Mouse (Mus musculus) frontal cortex, adult (tissue): Measurements from ENCODE around the gene Dio1.
A peak's percentile ranks its signal among the peaks of the same experiment; 100 is the strongest.

Source experiments
- ATAC-seq: cut with Nextera tagmentation; 2 replicates; pipeline ENCODE4 v1.9.2; 2017; ENCODE audit warnings: mild to moderate bottlenecking, moderate library complexity, mixed read lengths; ENCODE audit not compliant: low TSS enrichment

Dio1 gene

DNA sequence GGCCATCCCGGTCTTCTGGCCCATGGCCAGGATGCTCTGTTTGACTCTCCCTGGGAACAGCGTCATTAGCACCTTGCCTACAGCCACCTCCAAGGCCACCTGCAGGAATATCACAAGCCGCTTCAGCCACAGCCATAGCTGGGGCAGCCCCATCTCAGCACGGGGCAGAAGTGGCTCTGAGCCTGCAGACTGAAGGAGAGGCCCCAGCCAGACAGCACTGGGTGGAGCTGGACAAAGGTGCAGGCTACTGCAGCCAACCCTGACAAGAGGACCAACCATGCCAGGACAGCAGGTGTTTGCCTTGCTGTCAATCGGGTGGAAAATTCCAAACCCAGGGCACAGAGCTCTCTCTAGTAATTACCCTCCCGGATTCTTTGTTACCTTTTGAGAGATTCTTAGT lies at the start of gene Dio1:
TSS of gene Dio1 (minus strand) at position 204 of the 400 bp plus-strand sequence.
- ATAC-seq = no peak

GRCm38 (mm10) chr4:107354543-107354942 lies 47.6 kb upstream of the Dio1 start:
- ATAC-seq = no peak

- ATAC-seq = no peak
Observed at GRCm38 (mm10) chr4:107354126-107354525, 47.2 kb upstream of the Dio1 start.

- no peak for ATAC-seq
Observed at GRCm38 (mm10) chr4:107353612-107354011, 46.6 kb upstream of the Dio1 start.

DNA sequence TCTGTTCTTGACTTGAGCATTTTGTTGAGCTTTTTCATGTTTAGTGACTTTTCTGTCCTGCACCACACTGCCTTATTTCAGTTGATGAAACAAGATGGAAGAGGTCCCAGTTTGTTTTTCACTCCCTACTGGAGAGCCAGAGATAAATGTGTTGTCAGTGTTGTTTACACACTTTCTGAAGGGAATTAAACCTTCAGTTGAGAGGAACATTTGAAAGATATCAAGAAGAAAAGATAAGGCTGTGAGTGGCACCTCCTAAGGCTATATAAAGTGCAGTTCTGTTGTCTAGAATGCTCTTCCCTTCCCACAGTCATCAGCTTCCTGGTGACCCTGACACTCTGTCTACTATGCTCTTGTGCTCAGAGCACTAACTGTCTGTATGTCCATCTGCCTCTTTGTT lies 44.4 kb upstream of the Dio1 start:
- no peak for ATAC-seq

DNA sequence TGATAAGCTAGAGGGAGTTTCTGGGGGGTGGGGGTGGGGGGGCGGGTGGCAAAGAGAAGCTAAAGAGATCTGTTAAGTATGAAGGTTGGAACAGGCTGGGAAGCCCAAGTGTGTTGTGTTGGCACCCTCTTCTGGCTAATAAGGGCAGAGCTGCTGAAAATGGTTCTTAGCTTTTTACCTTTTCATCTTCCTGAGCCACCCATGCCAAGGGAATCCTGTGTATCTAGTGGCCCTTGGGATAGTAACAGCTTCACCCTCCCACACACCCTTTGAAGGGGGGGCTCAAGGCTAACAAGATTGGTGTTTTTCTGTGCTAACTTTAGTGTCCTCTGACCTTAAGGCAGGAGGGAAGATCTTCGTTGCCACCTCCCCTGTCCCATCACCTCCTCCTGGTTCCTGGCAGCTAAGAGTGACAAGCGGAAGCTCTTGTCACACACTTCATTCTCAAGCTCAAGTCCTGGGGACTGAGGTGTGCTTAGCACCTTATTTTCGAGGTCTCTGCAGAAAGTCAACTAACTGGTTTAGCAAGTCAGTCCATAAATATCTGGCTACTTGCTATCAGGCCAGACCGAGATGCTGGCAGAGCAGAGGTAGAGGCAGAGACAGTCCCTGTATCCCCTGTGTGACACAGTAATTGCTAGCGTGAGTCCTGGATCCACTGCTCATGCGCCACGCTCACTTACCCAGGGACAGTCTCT lies 42.5 kb upstream of the Dio1 start:
- ATAC-seq = peak; percentile 48; the same call in 1 of the 2 replicates

DNA sequence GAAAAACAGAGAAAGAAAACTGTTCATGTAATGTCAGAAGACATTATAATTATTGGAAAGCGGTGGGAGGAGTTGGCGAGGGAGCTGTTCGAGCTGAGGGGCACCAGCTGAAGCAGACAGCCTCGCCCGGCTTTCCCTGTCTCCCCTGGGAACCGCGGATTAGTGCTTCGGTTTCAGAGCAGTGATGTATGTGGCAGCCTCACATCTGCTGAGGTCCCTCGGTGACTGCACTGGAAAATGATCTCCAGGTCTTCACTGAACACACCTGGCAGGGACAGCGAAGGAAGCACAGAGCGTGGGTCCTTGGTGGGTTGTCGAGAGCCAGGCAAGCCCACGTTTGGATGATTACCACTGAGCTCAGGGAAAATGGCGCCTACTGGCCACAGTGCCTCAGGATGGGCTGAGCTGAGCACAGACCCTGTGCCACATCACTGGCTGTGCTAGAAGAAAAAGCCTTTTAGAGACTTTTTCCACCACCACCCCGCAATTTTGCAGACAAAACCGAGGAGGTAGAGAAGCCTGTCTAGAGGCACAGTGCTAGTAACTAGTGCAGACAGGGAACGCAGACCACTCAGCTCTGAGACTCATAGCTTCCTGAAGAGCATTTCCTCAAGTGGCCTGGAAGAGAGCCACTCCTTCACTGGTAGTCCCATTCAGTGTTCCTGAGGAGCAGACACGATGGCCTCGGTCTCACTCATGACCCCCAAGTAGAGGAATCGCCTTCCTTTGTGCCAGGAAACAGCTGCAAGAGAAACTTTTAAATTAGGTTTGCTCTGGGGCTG lies 41.8 kb upstream of the Dio1 start:
- ATAC-seq = no peak

DNA sequence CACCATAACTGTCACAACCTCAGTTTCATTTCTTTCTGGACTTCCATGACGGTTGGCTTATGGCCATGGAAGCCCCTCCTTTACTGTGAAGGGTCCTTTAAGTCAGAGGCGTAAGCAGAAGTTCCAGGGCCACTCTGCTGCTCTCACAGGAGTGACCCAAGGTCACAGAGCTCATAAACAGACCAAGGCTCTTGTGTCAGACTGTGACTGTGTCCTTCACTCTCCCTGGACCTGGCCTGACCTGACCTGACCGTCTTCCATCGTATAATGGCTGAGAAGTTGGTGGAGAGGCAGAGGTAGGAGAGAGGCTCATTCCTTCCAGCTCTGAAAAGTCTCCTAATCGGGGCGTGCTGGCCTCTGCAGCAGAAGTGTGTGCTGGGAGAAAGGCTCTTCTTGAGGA lies 40.3 kb upstream of the Dio1 start:
- ATAC-seq = no peak

- peak; percentile 69 for ATAC-seq
Observed at GRCm38 (mm10) chr4:107344612-107345011, 37.6 kb upstream of the Dio1 start.

- no peak for ATAC-seq
Observed at GRCm38 (mm10) chr4:107341354-107341753, 34.4 kb upstream of the Dio1 start.

DNA sequence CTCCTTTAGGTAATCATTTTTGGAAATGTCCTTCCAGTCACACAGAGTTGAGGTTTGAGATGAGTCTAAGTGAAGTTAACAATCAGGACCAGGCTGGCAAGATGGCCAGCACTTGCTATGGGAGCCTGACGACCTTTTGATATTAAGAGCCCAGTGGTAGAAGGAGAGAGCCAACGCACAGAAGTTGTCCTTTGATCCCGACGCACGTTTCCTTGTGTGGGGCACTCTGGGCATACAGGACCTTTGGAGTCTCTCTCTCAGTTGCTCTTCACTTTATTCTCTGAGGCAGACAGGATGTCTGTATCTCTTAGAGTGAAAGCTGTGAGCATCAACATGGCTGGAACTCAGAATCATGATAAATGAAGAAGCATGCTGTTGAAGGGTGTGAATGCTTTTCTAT lies 30.5 kb upstream of the Dio1 start:
- no peak for ATAC-seq

- ATAC-seq = no peak
Observed at GRCm38 (mm10) chr4:107336356-107336755, 29.4 kb upstream of the Dio1 start.

GRCm38 (mm10) chr4:107333514-107333913 lies 26.5 kb upstream of the Dio1 start:
- no peak for ATAC-seq

- ATAC-seq = no peak
Observed at GRCm38 (mm10) chr4:107328530-107328929, 21.6 kb upstream of the Dio1 start.

DNA sequence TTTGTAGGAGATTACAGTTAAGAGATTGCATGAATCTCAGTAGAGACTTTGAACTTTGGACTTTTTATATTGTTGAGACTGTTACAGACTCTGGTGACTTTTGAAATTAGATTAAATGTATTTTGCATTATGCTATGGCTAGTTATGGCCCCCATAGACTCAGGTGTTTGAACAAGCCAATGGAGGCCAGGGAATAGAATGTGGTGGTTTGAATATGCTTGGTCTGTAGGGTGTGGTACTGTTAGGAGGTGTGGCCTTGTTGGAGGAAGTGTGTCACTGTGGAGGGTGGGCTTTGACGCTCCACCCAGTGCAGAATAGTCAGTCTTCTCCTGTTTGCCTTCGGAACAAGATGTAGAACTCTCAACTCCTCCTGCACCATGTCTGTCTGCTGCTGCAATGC lies 16.1 kb upstream of the Dio1 start:
- ATAC-seq = no peak

- no peak for ATAC-seq
Observed at GRCm38 (mm10) chr4:107321041-107321440, 14.1 kb upstream of the Dio1 start.

DNA sequence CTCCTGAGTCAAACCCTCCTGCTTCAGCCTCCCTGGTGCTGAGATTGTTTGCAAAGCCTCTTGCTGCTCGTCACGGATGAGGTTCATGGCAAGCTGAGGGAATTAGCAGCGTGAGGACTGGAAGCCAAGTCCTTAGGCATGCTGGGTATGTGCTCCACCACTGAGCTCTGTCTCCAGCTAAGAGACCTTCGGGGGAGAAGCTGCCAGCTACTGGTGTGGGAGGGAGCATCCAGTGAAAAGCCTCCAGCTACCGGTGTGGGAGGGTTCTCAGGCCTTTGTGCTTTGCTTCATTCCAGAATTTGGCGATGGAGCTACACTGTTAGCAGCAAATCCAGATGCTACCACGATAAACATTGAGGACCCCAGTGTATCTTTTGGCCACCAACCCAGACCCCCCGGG lies 11.7 kb upstream of the Dio1 start:
- no peak for ATAC-seq

GRCm38 (mm10) chr4:107314479-107314805 lies 7.5 kb upstream of the Dio1 start:
- peak; percentile 58 for ATAC-seq

GRCm38 (mm10) chr4:107313690-107314478 lies 6.9 kb upstream of the Dio1 start, which contains the start of gene Yipf1:
Gene Yipf1 (plus strand): TSS chr4:107314363.
- peak; percentile 98 for ATAC-seq

DNA sequence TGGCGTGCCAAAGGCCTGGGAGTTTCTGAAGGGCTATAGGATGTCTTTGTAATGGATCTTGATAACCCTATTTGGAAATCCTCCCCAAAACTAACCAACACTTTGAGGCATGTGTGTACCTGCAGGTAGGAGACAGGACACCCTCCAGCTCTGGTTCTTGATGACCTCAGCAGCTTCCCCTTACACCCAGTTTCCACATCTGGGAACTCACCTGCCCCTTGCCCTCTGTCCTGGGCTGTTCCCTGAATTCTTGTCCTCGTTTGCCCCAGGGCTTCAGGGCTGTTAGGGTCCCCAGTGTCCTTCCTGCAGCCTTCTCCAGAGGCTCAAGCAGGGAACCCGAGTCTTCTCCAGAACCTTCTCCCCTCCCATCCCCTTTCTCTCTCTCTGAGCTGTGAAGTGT lies 3.4 kb downstream of the Dio1 start:
- ATAC-seq = no peak

DNA sequence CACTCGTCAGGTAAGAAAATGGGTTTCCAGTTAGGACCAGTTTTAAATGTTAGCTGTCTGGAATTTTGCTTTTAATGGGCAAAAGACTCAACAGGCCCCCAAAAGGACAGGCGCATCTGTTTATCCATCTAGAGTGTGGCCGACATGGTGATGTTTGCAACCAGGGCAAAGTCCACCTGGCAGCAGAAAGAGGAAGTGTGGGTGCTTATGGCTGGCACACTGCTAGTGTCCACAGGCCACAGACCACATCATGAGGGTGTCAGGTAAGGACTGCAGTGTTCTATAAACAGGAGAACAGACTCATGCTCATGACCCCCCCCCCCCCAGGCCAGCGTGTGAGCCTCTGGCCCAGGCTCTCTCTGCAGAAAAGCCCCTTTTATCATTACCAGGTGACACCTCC lies 4.1 kb downstream of the Dio1 start:
- no peak for ATAC-seq

GRCm38 (mm10) chr4:107302221-107302620 lies 4.7 kb downstream of the Dio1 start:
- no peak for ATAC-seq
